Mouse (Mus musculus) lung, postnatal 0 days (tissue): ENCODE measurements at regions not wholly inside any gene's neighbourhood (a gene's known extent, or its start where the extent isn't known, plus 50 kb on each side); places are given as distances from the start of the nearest gene placed in this dataset.

ENCODE experiments used
- CTCF ChIP-seq: IDR thresholded peaks from 2 replicates; pipeline ENCODE4 v1.5.1; 2016; ENCODE audit warnings: antibody characterized with exemption, mild to moderate bottlenecking
- EP300 ChIP-seq: IDR thresholded peaks from 2 replicates; pipeline ENCODE4 v1.6.1; 2016; ENCODE audit warnings: antibody characterized with exemption, mild to moderate bottlenecking, control low read depth

DNA sequence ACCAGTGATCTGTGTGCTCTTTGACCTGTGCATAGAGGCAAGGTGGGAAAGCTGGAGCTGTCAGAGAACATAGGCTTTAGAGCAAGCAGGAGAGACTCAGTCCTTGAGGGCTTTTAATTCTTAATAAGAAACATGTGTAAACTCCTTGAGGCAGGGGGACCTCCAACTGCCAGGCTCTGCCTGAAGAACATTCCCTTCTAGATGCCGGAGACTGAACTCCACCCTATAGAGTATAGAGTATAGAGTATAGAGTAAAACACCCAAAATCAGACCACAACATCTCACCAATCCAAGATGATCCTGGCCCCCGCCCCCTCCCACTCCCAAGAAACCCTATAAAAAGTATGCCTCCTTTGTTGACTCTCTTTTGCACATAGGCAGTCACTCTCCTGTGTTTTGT lies 186.2 kb downstream of the Ipmk start:
- TF ChIP-seq CTCF (no peak), EP300 (no peak)
